11 mouse cellular contexts compared by ENCODE assay signal in genomic region chr8:112268544-112269213, GRCm38 (mm10).
DNase-seq lines count a peak whose midpoint lies in the region; ATAC-seq lines count a peak whose summit lies in the region.
"Had no signal": no experiment of that assay in that cellular context is flagged by ENCODE, and none has a peak within 500 bp of the region (broad histone marks: within the 10 kb centered on the region; RNA-seq: fewer than 3 reads in every experiment).

No protein-coding gene starts in this region.

- ATAC-seq in frontal cortex, adult (ENCODE audit: low TSS enrichment) = peak; percentile 52
- ATAC-seq in forebrain, embryonic 13.5 days = peak; percentile 95
- peak; percentile 69 for ATAC-seq in neural tube, embryonic 12.5 days (ENCODE audit: low FRiP score, low read depth)
- ATAC-seq in kidney, embryonic 16.5 days (ENCODE audit: low FRiP score, low TSS enrichment) = no peak

- peaks cover 22% of the 10 kb centered on the region for H3K4me1 ChIP-seq in forebrain, embryonic 13.5 days
- peaks cover 3% of the 10 kb centered on the region; the same call in 1 of the 2 replicates for H3K4me1 ChIP-seq in neural tube, embryonic 12.5 days
- no peaks in the 10 kb centered on the region for H3K4me1 ChIP-seq in kidney, embryonic 16.5 days (ENCODE audit: insufficient read depth, low read length)
- H3K4me1 ChIP-seq: embryonic facial prominence, embryonic 15.5 days had no signal

- 6% methylated on average over 9 of the region's 9 CpGs for WGBS in forebrain, embryonic 13.5 days
- WGBS in neural tube, embryonic 12.5 days = 46% methylated on average over 9 of the region's 9 CpGs
- WGBS in kidney, embryonic 16.5 days = 75% methylated on average over 9 of the region's 9 CpGs

- no peaks in the 10 kb centered on the region for H3K27me3 ChIP-seq in forebrain, embryonic 13.5 days
- H3K27me3 ChIP-seq in neural tube, embryonic 12.5 days (replicated peaks) = no peaks in the 10 kb centered on the region
- no peaks in the 10 kb centered on the region for H3K27me3 ChIP-seq in kidney, embryonic 16.5 days (ENCODE audit: insufficient read depth, low read length)
- H3K27me3 ChIP-seq: embryonic facial prominence, embryonic 15.5 days had no signal

- H3K9ac ChIP-seq in forebrain, embryonic 13.5 days = no peak overlapping the region
- no peak overlapping the region for H3K9ac ChIP-seq in neural tube, embryonic 12.5 days
- H3K9ac ChIP-seq in kidney, embryonic 16.5 days (replicated peaks; ENCODE audit: low read length) = no peak overlapping the region
- H3K9ac ChIP-seq: embryonic facial prominence, embryonic 15.5 days had no signal

- H3K4me3 ChIP-seq in forebrain, embryonic 13.5 days = peak overlapping the region; percentile 11; the same call in 1 of the 2 replicates
- H3K4me3 ChIP-seq in neural tube, embryonic 12.5 days = no peak overlapping the region
- no peak overlapping the region for H3K4me3 ChIP-seq in kidney, embryonic 16.5 days (ENCODE audit: low read length)
- H3K4me3 ChIP-seq: embryonic facial prominence, embryonic 15.5 days had no signal

- H3K9me3 ChIP-seq in forebrain, embryonic 13.5 days (replicated peaks) = no peaks in the 10 kb centered on the region
- H3K9me3 ChIP-seq in neural tube, embryonic 12.5 days = no peaks in the 10 kb centered on the region
- no peaks in the 10 kb centered on the region for H3K9me3 ChIP-seq in kidney, embryonic 16.5 days (ENCODE audit: low read length)
- H3K9me3 ChIP-seq: embryonic facial prominence, embryonic 15.5 days had no signal

- no peaks in the 10 kb centered on the region for H3K36me3 ChIP-seq in forebrain, embryonic 13.5 days (ENCODE audit: poor library complexity, severe bottlenecking)
- no peaks in the 10 kb centered on the region for H3K36me3 ChIP-seq in neural tube, embryonic 12.5 days
- H3K36me3 ChIP-seq in kidney, embryonic 16.5 days (ENCODE audit: insufficient read depth, low read length) = no peaks in the 10 kb centered on the region
- H3K36me3 ChIP-seq: embryonic facial prominence, embryonic 15.5 days had no signal

- peak overlapping the region; percentile 86 for H3K27ac ChIP-seq in forebrain, embryonic 13.5 days
- H3K27ac ChIP-seq in neural tube, embryonic 12.5 days = no peak overlapping the region
- H3K27ac ChIP-seq in kidney, embryonic 16.5 days (ENCODE audit: low read length) = no peak overlapping the region
- H3K27ac ChIP-seq: embryonic facial prominence, embryonic 15.5 days; stomach, postnatal 0 days had no signal

- H3K4me2 ChIP-seq in forebrain, embryonic 13.5 days = peak overlapping the region; percentile 49
- H3K4me2 ChIP-seq in neural tube, embryonic 12.5 days (replicated peaks) = peak overlapping the region; percentile 38
- H3K4me2 ChIP-seq in kidney, embryonic 16.5 days (replicated peaks; ENCODE audit: low read depth, low read length) = no peak overlapping the region
- H3K4me2 ChIP-seq: embryonic facial prominence, embryonic 15.5 days had no signal

- DNase-seq in frontal cortex, postnatal 25 days (ENCODE audit: low spot score in 2 of 2) = no peak
- peak; percentile 64 for DNase-seq in layer of hippocampus, adult 9-10 months (ENCODE audit: low spot score)
- no peak for DNase-seq in adrenal gland, postnatal 4 days (ENCODE audit: low spot score in 2 of 2)
- no peak for DNase-seq in adrenal gland, postnatal 14 days
- DNase-seq: kidney, adult 2 months had no signal
